Mouse (Mus musculus) urinary bladder, postnatal 25 days (tissue): ENCODE measurements around the gene Pkib.

Experiments used
- DNase-seq: peaks from one replicate; pipeline ENCODE4 v3.0.0; 2022; ENCODE audit warnings: low spot score

The Pkib gene

GRCm38 (mm10) chr10:57631896-57632867, at the start of gene Pkib:
Gene Pkib, plus strand, starts transcription at chr10:57631981.
- DNase-seq: peak; percentile 12

DNA sequence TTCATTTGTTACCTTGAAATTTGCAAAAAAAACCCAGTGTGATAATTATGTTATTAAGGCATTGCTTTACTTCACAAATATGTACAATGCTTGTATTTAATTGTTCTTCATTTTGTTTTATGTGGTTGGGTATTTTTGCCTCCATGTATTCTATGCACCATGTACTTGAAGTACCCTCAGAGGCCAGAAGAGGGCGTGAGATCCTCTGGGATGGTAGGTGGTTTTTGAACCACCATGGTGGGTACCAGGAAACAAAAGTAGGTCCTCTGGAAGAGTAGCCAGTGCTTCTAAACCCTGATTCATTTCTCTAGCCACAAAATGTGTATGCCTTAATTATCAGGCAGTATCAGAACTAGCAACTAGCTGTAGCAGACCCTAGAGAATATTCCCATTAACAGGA, 47.9 kb upstream of the Pkib start:
- no peak for DNase-seq

GRCm38 (mm10) chr10:57594266-57594665, 37.5 kb upstream of the Pkib start:
- DNase-seq: no peak

- DNase-seq: no peak
Observed at GRCm38 (mm10) chr10:57597172-57597571, 34.6 kb upstream of the Pkib start.

- no peak for DNase-seq
Observed at GRCm38 (mm10) chr10:57602951-57603350, 28.8 kb upstream of the Pkib start.

GRCm38 (mm10) chr10:57623311-57623710, 8.5 kb upstream of the Pkib start:
- DNase-seq: no peak

DNA sequence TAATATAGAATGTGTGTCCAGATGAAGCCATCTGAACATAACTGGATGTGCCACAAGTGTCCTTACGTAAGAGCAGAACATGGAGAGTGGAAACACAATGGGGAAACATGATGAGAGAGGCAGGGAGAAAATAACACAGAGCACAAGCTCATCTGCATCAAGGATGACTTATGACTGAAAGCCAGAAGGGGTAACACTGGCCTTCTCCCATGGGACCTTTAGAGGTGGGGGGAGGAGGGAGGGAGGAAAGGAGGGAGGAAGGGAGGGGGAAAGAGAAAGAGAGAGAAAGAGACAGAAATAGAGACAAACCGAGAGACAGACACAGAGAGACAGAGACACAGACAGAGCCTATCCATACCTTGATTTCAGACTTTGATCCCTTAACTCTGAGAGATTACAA, 4.0 kb upstream of the Pkib start:
- DNase-seq: no peak

- DNase-seq: no peak
Observed at GRCm38 (mm10) chr10:57630557-57630956, 1.2 kb upstream of the Pkib start.

- no peak for DNase-seq
Observed at GRCm38 (mm10) chr10:57632868-57633240, 1.1 kb downstream of the Pkib start.

DNA sequence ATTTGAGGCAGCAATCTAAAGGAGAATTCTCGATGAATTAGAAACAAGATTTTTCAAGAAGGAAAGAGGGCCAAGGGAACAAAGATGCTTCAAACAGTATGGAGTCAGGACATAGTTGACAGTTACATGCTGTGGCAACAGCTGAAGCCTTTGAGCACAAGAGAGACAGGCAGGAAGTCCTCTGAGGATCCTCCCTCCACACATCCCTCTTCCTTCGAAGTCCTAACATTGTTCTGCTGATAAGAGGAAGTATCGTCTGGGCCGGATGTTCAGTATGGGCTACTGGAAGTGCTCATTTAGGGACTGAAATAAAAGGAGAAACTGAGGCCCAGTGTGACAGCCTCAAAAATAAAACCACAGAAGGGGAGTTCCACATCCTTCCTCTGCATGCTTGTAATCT, 5.2 kb downstream of the Pkib start:
- DNase-seq: no peak

- no peak for DNase-seq
Observed at GRCm38 (mm10) chr10:57638250-57638649, 6.5 kb downstream of the Pkib start.

DNA sequence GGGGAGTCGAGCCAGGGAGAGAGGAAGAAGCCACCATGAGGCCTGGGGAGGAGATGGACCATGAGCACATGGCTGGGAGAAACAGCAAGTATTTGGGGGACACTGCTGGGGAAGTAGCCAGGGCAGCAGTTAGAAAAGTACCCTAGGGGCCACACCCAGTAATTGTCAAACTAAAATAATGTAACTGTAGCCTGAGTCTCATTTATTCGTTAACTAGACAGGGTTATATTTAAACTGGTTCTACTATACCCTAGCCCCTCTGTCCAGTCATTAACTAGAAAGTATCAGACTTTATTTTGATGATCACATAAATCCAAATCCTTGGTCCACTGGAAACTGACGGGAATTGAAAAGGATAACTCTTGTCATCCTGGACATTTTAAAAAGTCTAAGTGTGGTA, 7.8 kb downstream of the Pkib start:
- DNase-seq: no peak

DNA sequence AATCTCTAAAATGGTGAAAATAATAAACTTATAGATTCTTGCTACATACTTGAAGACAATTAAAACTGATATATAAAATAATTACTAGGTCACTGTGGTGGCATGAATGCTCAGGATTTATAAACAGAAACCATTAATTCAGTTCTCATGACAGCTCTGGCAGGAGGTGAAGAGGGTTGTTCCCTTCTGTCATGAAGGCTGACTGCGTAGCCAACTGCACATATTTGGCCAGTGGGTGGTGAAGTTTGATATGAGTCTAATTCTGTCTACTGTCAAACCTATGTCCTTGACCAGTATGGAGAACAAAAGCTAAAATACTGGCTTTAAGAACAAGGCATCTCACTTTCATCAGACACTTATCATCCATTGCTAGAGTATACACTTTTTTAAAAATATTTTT, 21.5 kb downstream of the Pkib start:
- DNase-seq: no peak

- no peak for DNase-seq
Observed at GRCm38 (mm10) chr10:57660505-57660904, 28.7 kb downstream of the Pkib start.

DNA sequence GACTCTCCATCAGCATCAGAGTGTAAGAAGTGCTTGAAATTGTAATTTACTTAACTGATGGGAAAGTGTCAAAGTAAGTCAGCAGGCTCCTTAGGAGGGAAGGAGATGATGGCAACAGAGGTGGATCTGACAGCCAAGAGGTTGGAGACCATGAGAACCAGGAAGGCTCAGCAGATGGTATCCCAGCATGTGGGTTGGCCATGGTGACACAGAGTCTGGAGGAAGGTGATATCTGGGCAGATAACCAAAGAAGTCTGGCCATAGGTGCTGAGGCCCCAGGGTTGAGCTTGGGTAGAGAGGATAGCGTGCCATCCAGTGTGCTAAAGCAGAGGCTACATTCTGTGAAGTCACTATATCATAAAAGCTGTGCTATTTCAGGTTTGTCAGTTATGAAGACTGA, 32.0 kb downstream of the Pkib start:
- DNase-seq: no peak

DNA sequence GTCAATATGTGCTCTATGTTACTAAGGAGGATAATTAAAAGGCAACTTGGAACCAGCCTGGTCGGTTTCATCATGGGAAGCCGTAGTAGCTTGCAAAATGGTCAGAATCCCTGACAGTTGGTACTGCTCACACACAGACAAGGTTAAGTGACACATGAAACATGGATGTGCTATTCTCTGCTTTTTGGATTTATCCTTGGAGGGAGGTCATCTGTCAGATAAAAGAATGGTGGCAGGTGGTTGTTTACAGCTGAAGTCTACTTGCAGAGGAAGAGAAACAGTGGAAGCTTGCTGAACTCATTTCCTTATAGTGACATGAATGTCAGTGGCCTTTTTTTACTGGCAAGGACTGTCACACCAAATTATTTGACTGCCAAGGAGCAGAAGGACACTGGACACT, 32.5 kb downstream of the Pkib start:
- DNase-seq: no peak

- no peak for DNase-seq
Observed at GRCm38 (mm10) chr10:57675740-57676139, 44.0 kb downstream of the Pkib start.

DNA sequence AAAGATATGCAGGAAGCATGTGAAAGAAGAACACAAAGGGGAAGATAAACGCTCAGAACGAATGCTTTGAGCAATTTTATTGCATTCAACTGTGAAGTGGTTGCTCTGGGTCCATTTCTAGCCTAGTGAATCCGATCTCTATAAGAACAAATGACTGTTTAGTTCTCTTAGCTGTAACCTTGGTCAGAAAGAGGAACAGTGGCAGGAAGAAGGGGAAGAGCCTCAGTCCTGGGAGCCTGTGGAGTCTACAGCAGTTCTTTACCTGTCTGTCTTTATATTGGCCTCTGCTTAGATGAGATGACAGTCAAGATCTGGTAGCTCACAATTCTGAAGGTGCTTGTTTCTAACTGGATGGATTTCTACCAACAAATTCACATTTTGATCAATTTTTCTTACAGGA, 56.2 kb downstream of the Pkib start:
- DNase-seq: no peak

GRCm38 (mm10) chr10:57690161-57690560, 58.4 kb downstream of the Pkib start:
- no peak for DNase-seq

DNA sequence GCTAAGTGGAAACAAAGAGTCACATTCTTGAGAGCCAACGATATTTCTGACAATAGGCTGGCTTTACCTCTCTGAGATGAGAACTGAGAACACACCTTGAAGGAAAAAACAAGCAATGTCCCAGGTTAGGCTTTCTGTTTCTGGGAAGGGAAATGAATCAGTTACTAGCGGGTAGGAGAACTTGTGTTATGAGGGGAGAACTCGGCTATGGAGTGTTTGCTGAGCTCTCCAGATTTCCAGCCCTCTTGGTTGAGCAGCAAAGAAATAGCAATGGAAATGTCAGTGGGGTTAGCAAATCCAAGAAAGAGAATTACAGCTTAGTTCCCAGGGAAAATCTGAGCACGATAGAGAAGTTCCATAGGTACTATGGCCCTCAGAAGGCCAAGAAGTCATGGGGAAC, 70.5 kb downstream of the Pkib start:
- no peak for DNase-seq

GRCm38 (mm10) chr10:57721035-57721434, 89.3 kb downstream of the Pkib start:
- no peak for DNase-seq

GRCm38 (mm10) chr10:57722363-57722762, 90.6 kb downstream of the Pkib start:
- no peak for DNase-seq

DNA sequence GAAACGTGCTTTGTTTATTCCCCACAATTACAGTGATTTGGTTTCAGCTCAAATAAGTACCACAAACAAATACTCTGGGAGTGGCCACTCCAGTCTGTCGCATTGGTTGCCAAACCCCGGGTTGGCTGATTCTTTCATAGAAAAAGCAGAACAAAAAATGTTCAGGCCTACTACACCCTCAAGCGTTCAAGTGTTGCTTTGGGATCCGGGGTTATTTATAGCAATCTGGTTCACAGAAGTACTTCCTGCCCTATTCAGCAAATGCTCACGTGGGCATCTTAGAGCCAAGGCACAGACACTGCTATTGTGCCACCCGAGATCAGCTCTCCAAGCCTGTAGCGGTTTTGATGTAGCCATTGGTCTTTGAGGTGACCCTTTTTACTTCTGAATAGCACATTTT, 95.9 kb downstream of the Pkib start:
- no peak for DNase-seq

DNA sequence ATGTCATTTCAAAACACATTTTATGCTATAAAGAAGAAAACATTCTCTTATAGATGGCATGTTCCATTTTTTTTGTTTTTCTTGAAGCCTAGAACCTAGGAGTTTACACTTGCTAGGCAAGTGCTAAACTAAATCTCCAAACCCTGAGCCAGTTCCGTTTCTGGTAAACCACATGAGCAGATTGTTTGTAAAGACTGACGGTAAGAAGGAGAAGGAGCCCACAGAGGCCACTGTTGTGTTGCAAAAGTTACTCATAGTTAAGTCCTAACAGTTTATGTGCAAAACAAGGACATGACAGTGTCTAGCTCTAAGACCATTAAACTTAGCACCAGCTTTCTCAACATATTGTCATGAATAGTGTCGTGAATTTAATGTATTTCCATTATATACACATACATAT, 99.9 kb downstream of the Pkib start:
- DNase-seq: no peak
